Mouse (Mus musculus) NIH3T3 (cell line): ENCODE measurements around the gene Mgrn1.
A peak's percentile ranks its signal among the peaks of the same experiment; 100 is the strongest.

Experiments
- DNase-seq: peaks from one replicate; pipeline ENCODE4 v3.0.0-alpha.2; 2012; ENCODE audit warnings: low read depth

The Mgrn1 gene

DNA sequence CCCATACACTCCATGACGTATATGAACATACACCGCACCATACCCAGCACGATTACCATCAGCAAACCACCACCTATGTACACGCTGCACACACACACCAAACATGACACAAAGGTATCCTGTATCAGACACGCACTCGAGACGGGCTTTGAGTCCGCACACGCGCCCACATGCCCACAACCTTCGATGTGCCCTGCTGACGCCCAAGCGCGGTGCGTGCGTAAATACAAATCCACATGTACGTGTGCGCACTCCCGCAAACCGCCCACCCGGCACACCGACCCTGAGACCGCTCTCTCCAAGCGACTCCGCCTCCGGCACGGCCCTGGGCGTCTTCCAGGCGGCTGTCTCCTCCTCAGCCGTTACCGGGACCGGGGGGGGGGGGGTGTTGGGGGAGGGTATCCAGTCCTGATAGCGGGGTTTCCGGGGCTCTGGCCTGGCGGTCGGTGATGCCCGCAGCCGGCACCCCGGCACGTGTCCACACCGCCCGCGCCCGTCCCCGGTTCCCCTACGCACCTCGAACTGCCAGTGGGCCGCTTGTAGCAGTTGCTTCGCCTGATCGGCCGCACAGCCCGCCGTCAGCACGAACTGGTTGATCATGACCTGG lies 6.8 kb upstream of the Mgrn1 start:
- DNase-seq, result peak; percentile 65

GRCm38 (mm10) chr16:4879708-4880124 lies 6.3 kb upstream of the Mgrn1 start:
- peak; percentile 96 for DNase-seq

GRCm38 (mm10) chr16:4880136-4880825 lies 5.8 kb upstream of the Mgrn1 start, which contains the start of gene Ubald1:
Ubald1 (minus strand) TSS chr16:4880315.
- DNase-seq, result peak; percentile 99

- DNase-seq, result no peak
Measured at GRCm38 (mm10) chr16:4881400-4882351, 4.4 kb upstream of the Mgrn1 start.

DNA sequence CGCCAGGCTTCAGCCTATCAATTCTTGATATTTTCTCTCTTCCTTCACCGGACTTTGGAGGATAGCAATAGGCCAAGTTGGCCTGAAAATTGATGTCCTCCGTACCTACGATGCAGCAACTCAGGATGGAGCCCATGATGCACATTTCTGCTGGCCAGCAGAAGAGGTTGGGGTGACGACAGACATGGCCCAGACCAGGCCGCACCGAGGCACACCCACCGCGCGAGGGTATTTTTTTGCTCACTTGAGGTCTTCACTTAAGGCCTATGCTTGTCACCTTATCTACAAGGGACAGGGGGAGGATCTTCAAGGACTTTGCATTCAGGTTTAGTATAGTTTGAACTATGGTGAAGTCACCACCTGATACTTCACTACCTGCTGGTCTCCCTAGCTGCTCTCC lies 1.1 kb upstream of the Mgrn1 start:
- no peak for DNase-seq

DNA sequence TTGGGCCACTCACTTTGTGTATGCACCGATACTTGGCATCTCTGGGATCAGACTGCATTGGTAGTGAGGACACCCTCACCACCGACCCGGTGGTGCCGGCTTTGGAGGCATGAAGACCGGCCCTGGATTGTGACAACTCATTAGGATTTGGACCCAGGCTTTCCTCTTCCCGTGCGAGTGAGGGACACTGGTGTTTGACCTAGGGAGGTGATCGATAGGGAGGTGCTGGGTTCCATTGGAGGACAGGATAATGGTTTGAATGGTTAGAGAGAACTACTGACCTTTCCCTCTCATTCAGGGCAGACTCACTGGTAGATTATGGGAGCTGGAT lies 606 bp downstream of the Mgrn1 start:
- no peak for DNase-seq

DNA sequence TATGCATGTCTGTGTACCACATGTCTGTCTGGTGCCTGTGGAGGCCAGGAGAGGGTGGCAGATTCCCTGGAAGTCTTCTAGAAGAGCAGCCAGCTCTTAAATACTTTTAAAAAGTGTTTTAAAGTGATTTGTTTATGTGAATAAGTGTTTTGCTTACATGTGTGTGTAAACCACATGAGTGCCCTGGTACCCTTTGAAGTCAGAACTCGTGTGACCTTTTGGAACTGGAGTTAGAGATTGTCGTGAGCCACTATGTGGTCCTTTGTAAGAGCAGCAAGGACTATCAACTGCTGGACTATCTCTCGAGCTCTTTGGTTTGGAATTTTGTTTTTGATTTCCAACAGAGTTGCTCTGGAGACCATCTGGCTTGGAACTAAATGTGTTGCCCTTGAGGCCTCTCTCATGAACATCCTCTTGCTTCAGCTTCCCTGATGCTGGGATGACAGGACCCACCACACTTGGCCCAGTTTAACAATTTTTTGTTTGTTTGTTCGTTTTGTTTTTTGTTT lies 4.2 kb downstream of the Mgrn1 start:
- DNase-seq, result no peak

DNA sequence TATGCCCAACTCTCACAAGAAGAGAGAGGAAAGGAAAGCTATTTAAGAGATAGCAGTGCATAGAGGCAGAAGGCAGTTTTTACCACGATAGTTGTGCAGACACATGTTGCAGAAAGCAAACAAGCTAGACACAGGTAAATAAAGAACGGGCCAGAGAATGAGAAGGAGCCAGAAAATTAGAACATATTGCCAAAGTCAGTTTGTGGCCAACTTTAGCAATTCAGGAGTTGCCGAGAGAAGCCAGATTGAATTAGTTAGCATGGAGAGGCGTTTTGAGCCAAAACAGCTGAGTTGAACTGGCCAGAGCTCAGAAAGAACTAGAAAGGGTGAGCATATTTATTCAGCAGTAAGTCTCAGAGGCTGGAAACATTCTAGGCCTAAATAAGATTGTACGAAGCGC lies 6.1 kb downstream of the Mgrn1 start:
- peak; percentile 42 for DNase-seq

- DNase-seq, result no peak
Measured at GRCm38 (mm10) chr16:4894201-4894908, 8.3 kb downstream of the Mgrn1 start.

- DNase-seq, result no peak
Measured at GRCm38 (mm10) chr16:4896249-4897027, 10.4 kb downstream of the Mgrn1 start.

GRCm38 (mm10) chr16:4897146-4897730 lies 11.2 kb downstream of the Mgrn1 start:
- no peak for DNase-seq

- DNase-seq, result no peak
Measured at GRCm38 (mm10) chr16:4898881-4899280, 12.8 kb downstream of the Mgrn1 start.

GRCm38 (mm10) chr16:4899711-4900110 lies 13.7 kb downstream of the Mgrn1 start:
- DNase-seq, result no peak

DNA sequence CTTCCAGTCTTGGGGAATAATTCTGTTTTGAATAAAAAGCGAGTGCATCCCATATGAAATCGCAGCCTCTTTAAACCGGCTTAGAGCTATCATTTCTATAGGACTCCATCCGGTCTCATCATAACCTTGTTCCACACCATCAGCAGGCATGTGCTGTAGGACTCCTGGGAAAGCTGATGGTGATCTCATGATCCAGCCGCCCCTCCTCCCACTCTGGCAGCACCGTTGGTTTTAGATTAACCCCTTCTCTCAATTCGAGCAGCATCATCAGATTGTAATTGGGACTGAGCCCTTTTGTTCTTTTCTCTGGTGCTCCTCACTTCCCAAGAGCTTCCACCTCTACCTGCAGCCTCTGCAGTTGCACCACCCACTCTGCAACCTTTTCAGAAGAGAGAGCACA lies 15.1 kb downstream of the Mgrn1 start:
- DNase-seq, result no peak

GRCm38 (mm10) chr16:4902390-4902789 lies 16.3 kb downstream of the Mgrn1 start:
- no peak for DNase-seq

DNA sequence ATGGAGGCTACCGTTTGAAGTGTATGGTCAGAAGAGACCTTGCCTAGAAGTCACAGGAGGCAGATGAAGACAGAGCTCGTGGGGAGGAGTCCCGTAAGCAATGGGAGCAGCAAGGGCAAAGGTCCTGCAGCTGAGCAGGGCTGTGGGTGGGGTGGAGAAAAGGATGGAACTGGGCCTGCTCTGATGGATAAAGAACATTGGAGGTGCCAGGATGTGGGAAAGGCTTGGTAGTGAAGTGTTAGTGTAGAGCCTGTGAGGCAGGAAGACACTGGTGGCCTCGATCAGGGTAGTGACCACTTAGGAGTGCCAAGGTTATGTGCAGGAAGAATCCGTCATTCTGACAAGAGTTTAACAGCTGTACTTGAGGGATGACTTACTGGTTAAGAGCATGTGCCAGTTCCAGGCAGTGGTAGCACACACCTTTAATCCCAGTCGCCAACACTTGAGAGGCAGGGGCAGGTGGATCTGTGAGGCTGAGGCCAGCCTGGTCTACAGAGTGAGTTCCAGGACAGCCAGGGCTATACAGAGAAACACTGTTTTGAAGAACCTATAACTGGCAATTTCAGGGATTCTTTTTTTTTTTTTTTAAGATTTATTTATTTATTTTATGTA lies 17.5 kb downstream of the Mgrn1 start:
- DNase-seq, result no peak

GRCm38 (mm10) chr16:4904878-4905277 lies 18.8 kb downstream of the Mgrn1 start:
- no peak for DNase-seq

GRCm38 (mm10) chr16:4905591-4905990 lies 19.5 kb downstream of the Mgrn1 start:
- no peak for DNase-seq

DNA sequence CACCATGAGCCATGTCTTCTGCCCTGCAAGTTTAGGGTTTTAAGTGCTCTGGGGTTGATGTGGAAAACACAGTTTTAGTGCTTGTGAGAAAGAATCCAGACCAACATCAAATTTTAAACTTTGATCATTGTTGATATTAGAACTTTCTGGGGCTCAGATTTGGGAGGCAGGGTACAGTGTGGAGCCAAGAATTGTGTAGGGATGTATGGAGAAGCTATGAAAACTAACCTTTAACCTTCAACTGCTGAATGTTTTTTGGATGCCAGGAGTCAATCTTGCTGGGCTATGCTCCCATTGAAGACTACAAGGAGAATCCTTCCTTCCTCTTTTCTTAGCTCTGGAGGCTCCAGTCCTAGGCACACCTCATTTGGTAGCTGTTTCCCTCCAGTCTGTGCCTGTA lies 20.5 kb downstream of the Mgrn1 start:
- DNase-seq, result no peak

GRCm38 (mm10) chr16:4907386-4907785 lies 21.3 kb downstream of the Mgrn1 start:
- DNase-seq, result no peak
